Mouse (Mus musculus) kidney, postnatal 4 days (tissue): ENCODE results near the gene Fbxo28.
"Not testable (repeated sequence)": the region's sequence is repeated elsewhere in the genome, so short reads cannot be mapped to it uniquely, and the experiment has no call there.

Source experiments
- DNase-seq, 2 experiments: peaks; one replicate each; pipeline ENCODE4 v3.0.0; 2021; ENCODE audit warnings: mixed read lengths in 2 of 2

Gene Fbxo28

DNA sequence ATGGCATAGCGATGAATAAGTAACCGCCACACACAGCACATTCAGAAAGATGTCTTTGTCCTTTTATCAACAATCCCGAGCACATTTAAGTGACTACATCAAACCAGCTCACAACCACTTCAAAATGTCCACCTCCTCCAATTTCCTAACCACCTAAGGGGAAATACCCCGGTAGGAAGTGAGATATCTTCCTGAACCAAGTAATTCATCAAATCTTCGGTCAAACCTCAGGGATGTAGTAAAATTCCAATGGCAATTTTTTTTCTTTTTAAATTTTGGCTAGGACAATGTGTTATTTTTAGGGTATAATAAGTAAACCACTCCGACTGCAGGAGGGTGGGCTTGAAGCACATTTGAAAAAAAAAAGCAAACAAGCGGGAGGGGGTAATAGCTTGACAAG lies 1.1 kb downstream of the Fbxo28 start:
- no peak for DNase-seq

DNA sequence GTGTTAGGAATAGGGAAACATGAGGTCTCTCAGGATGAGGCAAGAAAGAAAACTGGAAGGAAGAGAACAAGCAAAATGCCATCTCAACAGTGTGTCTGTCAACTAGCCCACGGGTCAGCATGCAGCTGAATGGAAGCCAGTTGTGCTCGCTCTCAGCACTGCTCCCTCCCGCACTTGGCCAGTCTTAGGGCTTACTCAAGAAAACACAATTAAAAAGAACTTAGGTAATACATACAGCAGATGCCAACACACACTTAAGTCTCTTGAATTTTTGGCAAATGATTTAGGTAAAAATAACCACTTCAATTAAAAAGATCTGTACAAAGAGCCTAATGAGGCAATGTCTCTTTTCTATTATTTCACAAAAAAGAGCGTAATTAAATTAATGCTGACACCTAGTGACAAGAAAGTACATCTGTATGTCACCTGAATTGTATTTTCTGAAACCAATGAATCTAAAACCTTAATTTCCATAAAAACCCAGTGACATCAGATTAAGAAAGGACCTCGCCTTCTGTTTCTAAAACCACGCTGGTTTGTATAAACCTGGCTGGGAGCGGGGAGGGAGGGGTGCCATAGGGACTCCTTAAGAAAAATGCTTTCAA lies 2.4 kb downstream of the Fbxo28 start:
- DNase-seq: no peak

DNA sequence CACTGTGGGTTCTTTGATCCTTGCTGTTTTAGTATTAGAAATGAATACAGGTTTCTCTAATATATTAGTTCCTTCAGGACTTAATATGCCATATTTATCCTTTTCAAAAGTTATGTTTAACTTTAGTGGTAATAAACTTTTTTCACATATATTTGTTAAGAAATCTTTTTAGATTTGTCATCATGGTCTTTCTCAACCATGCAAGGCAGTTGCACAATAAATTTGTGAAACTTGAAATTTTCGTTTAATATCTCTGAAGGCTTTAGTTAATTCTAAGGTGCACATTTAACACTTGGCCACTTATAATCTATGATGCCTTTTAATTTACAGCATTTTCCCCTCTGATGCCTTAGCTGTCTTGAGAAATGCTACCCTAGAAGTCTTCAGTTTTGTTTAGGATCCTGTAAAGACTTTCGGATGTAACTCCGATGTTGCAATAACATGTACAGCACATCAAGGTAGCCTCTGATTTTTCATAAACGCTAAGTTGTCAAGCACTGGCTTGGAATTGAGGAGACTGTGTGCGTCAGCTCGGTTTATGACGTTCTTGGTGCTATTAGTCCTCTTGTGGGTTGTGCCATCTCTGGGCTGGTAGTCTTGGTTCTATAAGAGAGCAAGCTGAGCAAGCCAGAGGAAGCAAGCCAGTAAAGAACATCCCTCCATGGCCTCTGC lies 7.5 kb downstream of the Fbxo28 start:
- no peak for DNase-seq

DNA sequence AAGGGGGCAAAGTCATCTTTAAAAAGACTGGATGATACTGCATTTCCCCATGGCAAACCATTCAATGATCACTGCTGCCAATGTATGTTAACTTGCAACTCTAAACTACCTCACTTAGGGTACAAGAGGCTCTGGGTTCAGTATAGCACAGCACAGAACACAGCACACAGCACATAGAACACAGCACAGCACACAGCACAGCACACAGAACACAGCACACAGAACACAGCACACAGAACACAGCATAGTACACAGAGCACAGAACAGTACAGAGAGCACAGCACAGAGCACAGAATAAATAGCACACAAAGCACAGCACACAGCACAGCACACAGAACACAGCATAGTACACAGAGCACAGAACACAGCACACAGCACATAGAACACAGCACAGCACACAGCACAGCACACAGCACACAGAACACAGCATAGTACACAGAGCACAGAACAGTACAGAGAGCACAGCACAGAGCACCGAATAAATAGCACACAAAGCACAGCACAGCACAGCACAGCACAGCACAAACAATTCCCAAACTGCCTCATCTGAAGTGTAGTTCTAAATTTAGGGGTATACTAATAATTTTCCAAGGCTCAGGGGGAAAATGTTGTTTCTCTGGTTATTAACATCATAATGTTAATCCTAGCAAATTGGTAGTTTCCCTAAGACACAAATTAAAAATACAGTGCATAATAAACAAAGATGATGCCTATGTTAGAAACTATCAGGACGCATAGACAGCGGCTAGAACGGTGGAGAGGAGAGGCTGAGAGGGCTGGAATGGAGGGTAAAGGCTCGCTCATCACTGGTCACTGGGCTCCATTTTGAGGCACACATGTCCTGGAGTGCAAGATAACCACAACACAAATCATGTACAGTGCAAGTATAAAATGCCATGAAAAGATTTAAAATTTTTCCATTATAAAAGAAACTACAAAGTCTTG lies 9.1 kb downstream of the Fbxo28 start:
- DNase-seq: no peak

DNA sequence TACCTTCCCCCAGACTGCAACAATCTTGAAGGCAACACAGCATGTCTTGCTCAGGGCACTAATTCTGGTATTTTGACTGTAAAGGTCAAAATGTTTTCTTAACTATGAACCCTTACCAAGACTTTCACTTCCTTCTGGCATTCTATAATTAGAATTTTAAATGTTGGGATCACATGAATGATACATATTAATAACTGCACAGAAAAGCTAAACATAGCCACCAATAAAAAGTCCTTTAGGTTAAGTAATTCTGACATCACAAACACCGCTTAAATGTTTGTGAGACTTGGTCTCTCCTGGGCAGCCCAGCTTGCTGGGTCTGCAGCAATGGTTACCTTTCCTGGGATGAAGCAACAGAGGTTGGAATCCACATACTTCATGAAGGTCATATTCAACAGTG lies 15.5 kb downstream of the Fbxo28 start:
- DNase-seq: no peak

DNA sequence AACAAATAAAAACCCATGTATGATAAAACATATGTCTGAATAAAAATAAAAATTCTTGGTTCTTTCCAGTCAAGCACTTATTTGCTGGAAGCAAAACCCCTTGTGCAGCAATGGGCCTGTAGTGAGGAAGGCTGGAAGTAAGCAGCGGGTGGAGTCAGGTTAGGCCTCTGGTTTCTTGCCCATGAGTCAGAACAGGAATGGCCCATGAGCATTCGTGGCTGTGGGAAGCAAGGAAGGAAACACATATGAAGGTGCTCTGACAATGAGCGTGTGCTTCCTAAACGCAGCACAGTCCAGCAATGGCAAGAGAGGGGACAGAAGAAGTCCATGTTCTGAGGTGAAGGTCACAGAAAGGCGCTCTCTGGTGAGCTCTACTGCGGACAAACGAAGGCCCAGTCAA lies 16.9 kb downstream of the Fbxo28 start:
- no peak for DNase-seq

DNA sequence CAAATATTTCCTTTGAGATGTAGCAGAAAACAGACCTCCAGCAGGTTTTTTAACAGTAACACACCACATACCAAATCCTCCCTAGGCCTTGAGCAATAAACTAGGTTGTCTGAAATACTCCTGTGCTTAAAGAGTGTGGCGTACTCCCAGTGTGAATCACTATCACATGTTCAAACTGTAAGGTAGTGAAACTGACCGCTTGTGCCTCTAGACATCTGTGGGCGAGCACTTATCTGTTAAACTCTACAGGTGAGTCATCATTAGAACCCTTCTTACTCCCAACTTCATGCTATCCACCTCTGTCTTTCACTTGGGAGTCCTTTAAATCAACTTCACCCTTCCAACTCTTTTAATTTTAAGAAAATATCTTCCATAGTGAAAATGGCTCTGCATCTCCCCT lies 18.3 kb downstream of the Fbxo28 start:
- DNase-seq: no peak

DNA sequence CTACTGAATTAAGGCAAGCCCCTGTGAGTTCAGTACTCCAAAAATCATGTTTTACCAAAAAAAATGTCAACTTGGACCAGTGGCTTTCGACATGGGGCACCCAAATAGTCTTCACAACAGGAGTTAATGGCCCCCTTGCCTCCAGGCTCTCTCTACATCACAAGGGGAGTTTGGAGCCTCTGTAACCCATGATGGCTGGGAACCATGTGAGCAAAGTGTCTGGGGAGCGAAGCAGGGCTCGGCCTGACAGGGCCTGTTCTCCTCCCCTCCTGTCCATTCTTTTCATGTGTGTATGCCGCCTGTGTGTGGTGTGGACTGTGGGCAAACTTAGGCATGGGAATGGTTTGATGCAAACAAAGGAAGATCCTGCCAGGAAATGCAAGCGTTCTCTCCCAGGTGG lies 27.2 kb downstream of the Fbxo28 start:
- no peak for DNase-seq

DNA sequence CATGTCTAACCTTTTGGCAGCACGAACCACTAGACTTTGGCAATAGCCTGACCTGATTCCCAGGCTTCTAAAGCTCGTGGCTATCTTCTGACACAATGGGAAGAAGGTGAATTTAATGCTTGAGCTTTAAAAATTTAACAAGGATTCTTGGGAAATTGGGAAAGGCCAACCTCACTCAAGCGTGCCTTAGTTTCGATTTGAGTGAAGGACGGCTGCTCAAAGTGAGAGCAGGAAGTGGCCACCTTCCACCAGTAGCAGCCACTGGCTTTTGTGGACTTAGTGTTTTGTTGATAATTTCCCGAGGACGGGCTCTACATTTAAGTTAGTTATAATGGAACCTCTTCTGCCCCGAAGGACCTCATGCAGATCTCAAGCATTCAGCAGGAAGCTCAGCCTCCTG lies 28.2 kb downstream of the Fbxo28 start:
- no peak for DNase-seq

DNA sequence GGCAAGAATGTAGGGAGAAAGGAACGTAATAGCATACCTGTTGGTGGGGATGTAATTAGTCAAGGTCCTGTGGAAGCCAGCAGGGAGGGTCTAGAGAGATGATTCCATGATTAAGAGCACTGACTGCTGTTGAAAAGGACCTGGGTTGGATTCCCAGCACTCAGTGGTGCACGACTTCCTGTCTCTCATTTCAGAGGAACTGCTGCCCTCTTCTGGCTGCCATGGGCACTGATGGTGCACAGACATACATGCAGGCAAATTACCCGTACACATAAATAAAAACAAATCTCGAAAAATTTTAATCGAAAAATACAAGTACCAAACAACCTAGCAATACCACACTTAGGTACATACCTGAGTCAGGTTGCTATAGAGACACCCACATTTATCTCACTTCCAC lies 30.1 kb downstream of the Fbxo28 start:
- DNase-seq: peak; percentile 8 to 29

DNA sequence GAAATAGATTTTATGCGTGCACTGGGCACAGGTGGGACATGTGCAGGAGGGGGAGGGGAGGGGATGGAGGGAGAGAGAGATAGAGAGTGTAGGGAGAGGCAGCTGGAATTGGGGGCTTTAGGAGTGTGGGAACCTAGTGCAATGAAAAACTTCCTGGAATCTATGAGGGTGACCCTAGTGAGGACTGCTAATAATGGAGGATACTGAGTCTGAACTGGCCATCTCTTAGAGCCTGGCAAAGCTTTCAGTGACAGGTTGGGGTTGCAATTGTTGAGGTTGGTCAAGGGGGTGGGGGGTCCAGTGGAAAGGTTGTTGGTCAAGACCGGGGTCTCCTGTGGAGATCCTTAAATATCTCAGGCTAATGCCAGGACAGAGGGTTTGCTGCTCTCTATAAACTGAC lies 31.1 kb downstream of the Fbxo28 start:
- no peak for DNase-seq

DNA sequence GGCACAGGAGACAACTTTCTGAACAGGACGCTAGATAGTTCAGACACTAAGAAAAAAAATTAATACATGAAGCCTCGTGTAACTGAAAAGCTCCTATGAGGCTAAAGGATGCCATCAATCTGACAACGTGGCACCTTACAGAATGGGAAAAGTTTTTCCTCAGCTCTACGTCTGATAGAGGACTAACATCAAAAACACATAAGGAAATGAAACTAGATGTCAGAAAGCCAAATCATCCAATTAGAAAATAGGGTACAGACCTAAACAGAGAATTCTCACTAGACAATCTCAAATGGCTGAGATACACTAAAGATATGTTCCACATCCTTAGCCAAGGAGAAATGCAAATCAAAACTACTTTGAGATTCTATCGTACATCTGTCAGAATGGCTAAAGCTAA lies 32.0 kb downstream of the Fbxo28 start:
- DNase-seq: no peak

DNA sequence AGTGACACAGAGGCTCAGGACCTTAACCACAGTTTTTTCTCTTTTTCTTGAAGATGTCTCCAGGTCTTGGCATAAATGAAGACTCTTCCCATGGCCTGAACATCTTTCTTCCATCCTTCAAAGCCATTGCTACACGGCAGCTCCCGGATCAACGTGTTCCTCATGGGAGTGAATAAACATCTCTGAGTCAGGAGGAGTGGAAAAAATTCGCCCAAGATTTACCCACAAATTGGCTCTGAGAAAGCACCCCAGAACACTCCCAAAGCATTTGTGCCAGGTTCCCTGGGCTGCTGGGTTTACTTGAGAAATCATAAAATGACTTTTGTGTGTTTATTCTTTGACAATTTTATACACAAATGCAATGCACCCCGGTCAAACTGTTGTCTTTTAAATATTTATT lies 38.5 kb downstream of the Fbxo28 start:
- no peak for DNase-seq

DNA sequence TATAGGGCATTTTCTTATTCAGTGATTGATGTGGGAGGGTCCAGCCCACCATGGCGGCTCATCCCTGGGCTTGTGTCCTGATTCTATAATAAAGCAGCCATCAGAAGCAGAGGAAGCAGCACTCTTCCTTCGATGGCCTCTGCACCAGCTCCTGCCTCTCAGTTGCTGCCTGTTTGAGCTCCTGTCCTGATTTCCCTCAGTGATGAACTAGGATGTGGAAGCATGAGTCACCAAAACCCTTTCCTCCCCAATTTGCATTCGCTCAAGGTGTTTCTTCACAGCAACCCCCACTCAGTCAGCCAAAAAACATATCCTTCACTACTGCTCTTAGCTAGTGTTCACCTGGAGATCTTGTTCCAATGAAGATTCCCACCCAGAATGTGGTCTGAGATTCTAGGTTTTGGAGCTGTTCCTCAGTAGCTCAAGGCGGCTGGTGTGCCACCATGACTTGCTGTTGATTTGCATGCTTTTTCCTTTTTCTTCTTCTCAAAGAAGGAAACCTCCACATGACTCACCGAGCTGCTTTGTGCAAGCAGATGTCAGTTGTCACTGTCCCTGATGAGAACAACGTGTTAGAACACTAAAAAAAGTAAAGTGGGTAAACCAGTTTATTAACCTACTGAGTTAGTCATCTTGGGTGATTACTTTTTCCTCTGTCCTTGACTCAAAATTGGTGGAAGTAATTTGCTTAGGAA lies 39.1 kb downstream of the Fbxo28 start:
- DNase-seq: no peak

DNA sequence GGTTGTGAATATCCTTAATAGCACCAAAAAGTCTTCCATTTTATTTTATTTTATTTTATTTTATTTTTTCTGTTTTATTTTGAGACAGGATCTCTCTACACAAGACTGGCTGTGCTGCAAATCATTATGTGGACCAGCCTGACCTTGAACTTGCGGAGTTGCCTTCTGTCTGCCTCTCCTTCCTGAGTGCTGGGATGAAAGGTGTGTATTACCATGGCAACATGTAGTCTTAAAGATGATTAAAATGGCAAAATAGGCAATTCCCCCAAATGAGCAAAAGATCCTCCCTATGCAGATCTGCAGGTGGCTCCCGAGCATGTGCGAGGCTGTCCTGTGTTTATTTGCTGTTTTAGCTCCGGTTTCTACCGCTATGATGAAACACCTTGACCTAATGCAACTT lies 43.6 kb downstream of the Fbxo28 start:
- DNase-seq: no peak

DNA sequence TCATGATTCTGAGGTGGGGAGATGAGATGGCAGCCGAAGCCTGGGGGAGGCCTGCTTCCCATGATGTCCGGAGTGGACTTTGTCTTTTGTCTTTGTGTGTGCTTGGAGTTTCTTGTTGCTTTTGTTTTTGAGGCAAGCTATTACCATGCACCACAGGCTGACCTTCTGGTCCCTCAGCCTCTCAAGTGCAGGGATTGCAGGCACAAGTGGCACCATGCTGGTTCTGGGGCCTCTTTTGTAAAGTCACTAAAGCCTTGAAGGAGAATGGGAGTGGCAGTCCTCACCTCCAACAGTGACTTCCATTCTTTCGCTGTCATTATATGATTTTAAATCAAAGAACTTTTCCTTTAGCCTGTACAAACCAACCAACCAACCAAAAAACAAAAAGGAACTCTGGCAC lies 44.2 kb downstream of the Fbxo28 start:
- no peak for DNase-seq

DNA sequence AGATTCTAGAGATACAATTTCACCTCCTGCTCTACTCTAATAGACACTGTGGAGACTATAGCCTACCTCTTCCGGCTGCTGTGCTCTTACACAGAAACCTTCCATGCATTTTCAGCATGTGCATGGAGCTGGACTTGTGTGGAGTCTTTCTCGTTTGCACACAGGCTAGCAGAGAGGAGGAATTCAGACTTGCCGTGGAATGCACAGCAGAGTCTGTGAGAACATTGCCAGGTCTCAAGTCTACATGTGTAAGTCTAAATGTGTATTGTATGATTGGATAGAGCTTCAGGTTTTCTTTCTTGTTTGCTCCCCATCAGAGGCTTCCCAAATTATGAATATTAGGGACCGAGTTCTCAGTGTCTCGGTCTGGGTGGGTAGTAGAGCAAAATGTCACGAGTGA lies 44.6 kb downstream of the Fbxo28 start:
- no peak for DNase-seq

DNA sequence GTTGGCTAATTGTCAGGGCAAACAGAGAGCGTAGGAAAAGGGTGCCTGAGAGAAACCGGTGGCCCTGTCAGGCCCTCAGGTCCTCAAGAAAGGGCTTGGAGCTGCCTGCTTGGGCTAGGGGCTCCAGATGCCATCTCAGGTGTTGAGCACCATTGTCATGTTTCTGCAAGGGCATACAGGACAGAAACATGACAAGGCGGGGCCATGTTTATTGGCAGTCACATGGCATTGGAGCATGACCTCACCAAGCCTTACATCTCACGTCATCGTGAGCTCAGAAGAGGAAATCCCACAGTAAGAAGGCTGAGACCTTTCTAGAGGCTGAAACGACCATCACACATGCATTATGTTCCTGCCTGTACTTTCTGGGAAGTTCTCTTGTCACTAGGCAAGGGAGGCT lies 45.3 kb downstream of the Fbxo28 start:
- no peak for DNase-seq

DNA sequence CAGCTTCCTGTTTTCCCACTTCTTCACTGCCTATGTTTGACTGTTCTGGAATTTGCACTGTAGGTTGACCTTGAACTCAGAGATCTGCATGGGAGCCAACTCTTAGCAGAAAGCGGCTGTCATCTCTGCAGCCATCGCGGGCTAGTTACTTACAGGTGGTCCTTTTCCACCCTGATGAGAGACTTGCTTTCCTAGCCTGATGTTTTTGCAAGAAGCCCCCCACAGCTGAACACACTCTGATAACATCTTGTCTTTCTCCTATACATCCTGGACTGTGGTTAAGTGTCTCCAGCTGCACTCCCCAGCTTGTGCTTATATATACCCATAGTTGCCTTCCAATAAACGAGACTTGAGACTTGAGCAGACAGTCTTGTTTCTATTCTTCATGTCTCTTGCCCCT lies 49.1 kb downstream of the Fbxo28 start:
- no peak for DNase-seq

DNA sequence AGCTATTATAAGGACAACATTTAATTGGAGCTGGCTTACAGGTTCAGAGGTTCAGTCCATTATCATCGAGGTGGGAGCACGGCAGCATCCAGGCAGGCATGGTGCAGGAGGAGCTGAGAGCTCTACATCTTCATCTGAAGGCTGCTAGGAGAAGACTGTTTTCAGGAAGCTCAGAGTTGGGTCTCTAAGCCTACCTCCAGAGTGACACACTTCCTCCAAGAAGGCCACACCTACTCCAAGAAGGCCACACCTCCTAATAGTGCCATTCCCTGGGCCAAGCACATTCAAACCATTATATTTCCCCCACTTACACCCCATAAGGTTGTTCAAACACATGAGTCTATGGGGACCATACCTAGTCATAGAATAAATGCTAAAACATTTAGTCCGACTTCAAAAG lies 50.7 kb downstream of the Fbxo28 start:
- not testable (repeated sequence) for DNase-seq

DNA sequence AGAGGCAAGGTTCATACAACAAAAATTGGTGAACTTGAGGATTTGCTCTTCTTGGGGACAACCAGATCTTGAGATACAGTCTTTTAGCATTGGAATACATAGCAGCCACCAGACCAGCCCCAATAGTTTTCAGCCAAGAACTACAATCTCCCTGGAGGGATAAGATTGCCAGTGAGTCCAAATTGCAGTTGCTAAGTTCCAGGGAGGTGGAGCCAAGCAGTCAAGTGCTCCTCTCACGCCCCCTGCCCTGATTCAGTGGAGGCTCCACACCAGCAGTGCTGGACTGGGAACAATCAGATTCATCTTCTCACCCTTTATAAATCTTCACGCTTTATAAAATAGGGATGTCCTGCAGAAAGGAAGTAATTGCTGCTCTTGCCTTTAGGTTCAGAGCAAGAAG lies 51.6 kb downstream of the Fbxo28 start:
- DNase-seq: no peak

DNA sequence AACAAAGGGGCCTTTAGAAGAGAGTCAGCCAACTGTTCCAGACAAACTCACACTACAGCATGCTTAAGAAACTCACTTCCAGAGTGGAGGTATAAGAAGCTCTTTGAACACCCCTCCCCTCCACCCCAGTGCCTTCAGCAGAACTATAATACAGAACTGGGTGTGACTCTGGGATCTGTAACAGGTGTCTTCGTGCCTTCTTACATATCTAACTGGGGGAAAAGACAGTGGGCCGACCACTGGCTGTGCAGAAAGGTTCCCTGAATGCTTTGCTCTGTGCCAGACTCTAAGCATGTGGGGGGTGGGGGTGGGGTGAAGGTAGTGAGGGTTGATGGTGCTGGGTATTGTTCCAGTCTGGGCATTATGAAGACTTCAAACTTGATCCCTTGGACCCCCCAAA lies 52.8 kb downstream of the Fbxo28 start:
- no peak for DNase-seq

DNA sequence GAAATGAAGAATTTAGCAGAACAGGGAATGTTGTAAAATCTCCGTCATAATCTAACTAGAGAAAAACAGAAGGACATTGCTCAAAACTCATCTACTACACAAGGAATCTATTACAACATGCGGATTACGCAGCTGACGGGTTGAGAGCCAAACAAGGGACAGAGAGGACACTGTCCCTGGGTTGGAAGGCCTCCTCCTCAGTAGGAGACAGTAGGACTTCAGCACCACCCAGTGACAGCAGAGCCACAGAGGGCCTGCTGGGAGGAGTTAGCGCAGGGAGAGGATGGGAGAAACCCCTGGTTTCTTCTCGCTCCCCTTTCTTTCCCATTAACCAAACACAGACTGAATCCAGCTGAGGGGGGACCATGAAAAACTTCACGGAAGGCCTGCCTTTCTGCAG lies 53.6 kb downstream of the Fbxo28 start:
- DNase-seq: peak in 1 of 2 experiments; percentile 31
